Comparison of ENCODE assay signal across 16 mouse cellular contexts in the genomic region with DNA sequence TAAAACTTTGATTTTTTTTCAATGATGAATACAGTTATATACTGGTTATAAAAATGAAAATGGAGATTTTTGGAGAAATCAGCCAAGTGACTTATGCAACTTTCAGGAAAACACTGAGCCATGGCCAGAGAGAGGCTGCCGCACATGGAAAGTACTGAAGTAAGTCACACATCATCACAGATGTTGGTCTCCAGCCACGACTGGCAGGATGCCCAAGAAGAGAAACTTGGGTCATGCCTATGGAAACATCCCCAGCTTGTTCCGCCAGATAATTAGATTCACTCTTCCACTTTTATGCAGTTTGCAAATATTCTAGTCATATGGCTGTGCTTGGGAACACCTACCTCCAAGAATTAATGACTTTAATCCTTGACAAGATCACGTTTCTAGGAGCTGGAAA.
DNase-seq lines count a peak whose midpoint lies in the region; ATAC-seq and TF ChIP-seq lines count a peak whose summit lies in the region.
"Had no signal": no experiment of that assay in that cellular context is flagged by ENCODE, and none has a peak within 500 bp of the region (broad histone marks: within the 10 kb centered on the region; RNA-seq: fewer than 3 reads in every experiment).

No protein-coding gene starts in this region.

- no peaks in the 10 kb centered on the region for H3K9me3 ChIP-seq in hindbrain, postnatal 0 days (ENCODE audit: low read length)
- H3K9me3 ChIP-seq in hindbrain, embryonic 10.5 days, result no peaks in the 10 kb centered on the region
- H3K9me3 ChIP-seq in lung, embryonic 16.5 days (ENCODE audit: control insufficient read depth, low read length), result no peaks in the 10 kb centered on the region
- H3K9me3 ChIP-seq: limb, embryonic 13.5 days had no signal

- ATAC-seq in hindbrain, postnatal 0 days, result no peak
- ATAC-seq in lung, embryonic 16.5 days (ENCODE audit: low read depth), result peak; percentile 93
- ATAC-seq: CD4-positive, CD25-positive, alpha-beta regulatory T cell, adult 4 months; forebrain, postnatal 0 days had no signal

- H3K4me1 ChIP-seq in hindbrain, postnatal 0 days (ENCODE audit: insufficient read depth, low read length), result no peaks in the 10 kb centered on the region
- H3K4me1 ChIP-seq in hindbrain, embryonic 10.5 days (replicated peaks), result no peaks in the 10 kb centered on the region
- H3K4me1 ChIP-seq in lung, embryonic 16.5 days (replicated peaks; ENCODE audit: control insufficient read depth, insufficient read depth, low read length), result peaks cover 2% of the 10 kb centered on the region; the same call in 1 of the 2 replicates
- H3K4me1 ChIP-seq: limb, embryonic 13.5 days; megakaryocyte, embryonic 14.5 days had no signal

- WGBS in hindbrain, postnatal 0 days, result 59% methylated on average over 4 of the region's 4 CpGs
- 87% methylated on average over 4 of the region's 4 CpGs for WGBS in hindbrain, embryonic 10.5 days
- 27% methylated on average over 4 of the region's 4 CpGs for WGBS in lung, embryonic 16.5 days

- no peak overlapping the region for H3K27ac ChIP-seq in hindbrain, postnatal 0 days
- H3K27ac ChIP-seq in hindbrain, embryonic 10.5 days, result no peak overlapping the region
- peak overlapping the region; percentile 20; the same call in 1 of the 2 replicates for H3K27ac ChIP-seq in lung, embryonic 16.5 days (ENCODE audit: low read length)
- H3K27ac ChIP-seq: limb, embryonic 13.5 days had no signal

- H3K27me3 ChIP-seq in hindbrain, postnatal 0 days (ENCODE audit: insufficient read depth, low read length), result no peaks in the 10 kb centered on the region
- no peaks in the 10 kb centered on the region for H3K27me3 ChIP-seq in hindbrain, embryonic 10.5 days (ENCODE audit: insufficient read depth, poor library complexity, severe bottlenecking)
- H3K27me3 ChIP-seq in lung, embryonic 16.5 days (ENCODE audit: control insufficient read depth, insufficient read depth, low read depth, low read length), result no peaks in the 10 kb centered on the region
- H3K27me3 ChIP-seq: limb, embryonic 13.5 days; megakaryocyte, embryonic 14.5 days had no signal

- no peak overlapping the region for H3K4me2 ChIP-seq in hindbrain, postnatal 0 days (ENCODE audit: low read depth, low read length)
- H3K4me2 ChIP-seq in lung, embryonic 16.5 days (ENCODE audit: low read depth, low read length), result no peak overlapping the region
- H3K4me2 ChIP-seq: limb, embryonic 13.5 days had no signal

- no peak overlapping the region for H3K9ac ChIP-seq in hindbrain, postnatal 0 days (replicated peaks; ENCODE audit: low read length)
- no peak overlapping the region for H3K9ac ChIP-seq in lung, embryonic 16.5 days (ENCODE audit: low read length)
- H3K9ac ChIP-seq: forebrain, postnatal 0 days; limb, embryonic 13.5 days had no signal

- TF ChIP-seq CTCF in hindbrain, postnatal 0 days (IDR thresholded peaks at IDR 0.05; ENCODE audit: low read depth), result no peak

- no peak overlapping the region for H3K4me3 ChIP-seq in hindbrain, postnatal 0 days (ENCODE audit: low read length)
- H3K4me3 ChIP-seq in hindbrain, embryonic 10.5 days, result no peak overlapping the region
- no peak overlapping the region for H3K4me3 ChIP-seq in lung, embryonic 16.5 days (ENCODE audit: low read length)
- H3K4me3 ChIP-seq: limb, embryonic 13.5 days; megakaryocyte, embryonic 14.5 days had no signal

- DNase-seq in hindbrain, postnatal 0 days (ENCODE audit: low spot score), result peak; percentile 39
- DNase-seq in hindbrain, embryonic 10.5 days (ENCODE audit: low spot score), result no peak
- DNase-seq in NIH3T3 (ENCODE audit: low read depth), result peak; percentile 80
- DNase-seq in gastrocnemius, postnatal 10 days, result peak; percentile 45
- DNase-seq in cerebellum, adult 8-10 months, result no peak
- DNase-seq in layer of hippocampus, adult 9-10 months (ENCODE audit: low spot score), result no peak
- DNase-seq in thymus, postnatal 36 days, result no peak
- DNase-seq: cerebellum, postnatal 36 days; forebrain, postnatal 0 days; kidney, postnatal 14 days; layer of hippocampus, postnatal 36 days; right cerebral cortex, postnatal 25 days had no signal

- H3K36me3 ChIP-seq in hindbrain, postnatal 0 days (ENCODE audit: insufficient read depth, low read length), result no peaks in the 10 kb centered on the region
- H3K36me3 ChIP-seq in hindbrain, embryonic 10.5 days, result no peaks in the 10 kb centered on the region
- H3K36me3 ChIP-seq in lung, embryonic 16.5 days (ENCODE audit: control insufficient read depth, insufficient read depth, low read length), result no peaks in the 10 kb centered on the region
- H3K36me3 ChIP-seq: limb, embryonic 13.5 days had no signal

Comparison
In these comparisons a context has a peak if more than half of its experiments do, and no peak if none do; other contexts are left out.
1. DNase-seq: peak in hindbrain, postnatal 0 days (single experiment), NIH3T3 (single experiment) and gastrocnemius, postnatal 10 days (single experiment); none in hindbrain, embryonic 10.5 days (single experiment), cerebellum, adult 8-10 months (single experiment), layer of hippocampus, adult 9-10 months (single experiment) and thymus, postnatal 36 days (0 of 2).